Mouse (Mus musculus) bone marrow macrophage, adult 2 months (primary cell): Measurements from ENCODE around the gene Klhdc8a. TPM values are rescaled to one million over a fixed set of nuclear protein-coding genes. Genes with fewer than 3 reads are reported as not detected.

ENCODE experiments used
- H3K27ac ChIP-seq: 2 replicates; pipeline ENCODE4 v1.5.1; 2012; ENCODE audit warnings: low read depth, low read length; ENCODE audit not compliant: insufficient read depth
- H3K4me1 ChIP-seq: 2 replicates; pipeline ENCODE4 v1.6.1; 2012; ENCODE audit warnings: low read length; ENCODE audit not compliant: control insufficient read depth, insufficient read depth
- H3K4me3 ChIP-seq: 2 replicates; pipeline ENCODE4 v1.5.1; 2012; ENCODE audit warnings: mild to moderate bottlenecking, low read length, moderate library complexity; ENCODE audit not compliant: insufficient read depth
- CTCF ChIP-seq: IDR thresholded peaks from 2 replicates; pipeline ENCODE4 v1.5.1; 2012; ENCODE audit warnings: low read depth, mild to moderate bottlenecking, low read length, moderate library complexity
- POLR2A ChIP-seq: IDR thresholded peaks from 2 replicates; pipeline ENCODE4 v1.6.1; 2012; ENCODE audit warnings: mild to moderate bottlenecking, low read depth, low read length, borderline replicate concordance
- polyA plus RNA-seq: library from polyadenylated mRNA; stranded (reverse); fragments of >200 nt; gene quantifications from 2 replicates; pipeline ENCODE4 v1.2.4, GENCODE M21; 2012; ENCODE audit not compliant: missing spikeins, insufficient read depth, insufficient read length

Klhdc8a gene
- polyA plus RNA-seq, 1 experiment, result not detected

- H3K4me3 ChIP-seq, result peak overlapping the region; percentile 80
- peak overlapping the region; percentile 94 for H3K27ac ChIP-seq
- TF ChIP-seq CTCF, result no peak
- no peak for TF ChIP-seq POLR2A
- H3K4me1 ChIP-seq, result peaks cover 46% of the 10 kb centered on the region
These were observed 18.2 kb downstream of the Klhdc8a start for GRCm38 (mm10) chr1:132316625-132316994.

- Histone ChIP-seq H3K27ac (peak overlapping the region; percentile 94), H3K4me1 (peaks cover 40% of the 10 kb centered on the region), H3K4me3 (peak overlapping the region; percentile 80)
- TF ChIP-seq CTCF (no peak), POLR2A (no peak)
These were observed 19.0 kb downstream of the Klhdc8a start for GRCm38 (mm10) chr1:132317413-132317812.

GRCm38 (mm10) chr1:132317894-132318863 lies 19.8 kb downstream of the Klhdc8a start:
- Histone ChIP-seq H3K27ac (peak overlapping the region; percentile 94), H3K4me1 (peaks cover 42% of the 10 kb centered on the region), H3K4me3 (peak overlapping the region; percentile 80)
- TF ChIP-seq CTCF, result no peak
- no peak for TF ChIP-seq POLR2A

- TF ChIP-seq CTCF, result no peak
- no peak for TF ChIP-seq POLR2A
- H3K4me3 ChIP-seq, result peak overlapping the region; percentile 80
- peaks cover 40% of the 10 kb centered on the region for H3K4me1 ChIP-seq
- H3K27ac ChIP-seq, result peak overlapping the region; percentile 94
These were observed 20.8 kb downstream of the Klhdc8a start for GRCm38 (mm10) chr1:132319242-132319641.

- TF ChIP-seq POLR2A (no peak), CTCF (no peak)
- Histone ChIP-seq H3K4me1 (peaks cover 34% of the 10 kb centered on the region), H3K27ac (no peak overlapping the region), H3K4me3 (no peak overlapping the region)
These were observed 23.6 kb downstream of the Klhdc8a start for GRCm38 (mm10) chr1:132321821-132322580.

DNA sequence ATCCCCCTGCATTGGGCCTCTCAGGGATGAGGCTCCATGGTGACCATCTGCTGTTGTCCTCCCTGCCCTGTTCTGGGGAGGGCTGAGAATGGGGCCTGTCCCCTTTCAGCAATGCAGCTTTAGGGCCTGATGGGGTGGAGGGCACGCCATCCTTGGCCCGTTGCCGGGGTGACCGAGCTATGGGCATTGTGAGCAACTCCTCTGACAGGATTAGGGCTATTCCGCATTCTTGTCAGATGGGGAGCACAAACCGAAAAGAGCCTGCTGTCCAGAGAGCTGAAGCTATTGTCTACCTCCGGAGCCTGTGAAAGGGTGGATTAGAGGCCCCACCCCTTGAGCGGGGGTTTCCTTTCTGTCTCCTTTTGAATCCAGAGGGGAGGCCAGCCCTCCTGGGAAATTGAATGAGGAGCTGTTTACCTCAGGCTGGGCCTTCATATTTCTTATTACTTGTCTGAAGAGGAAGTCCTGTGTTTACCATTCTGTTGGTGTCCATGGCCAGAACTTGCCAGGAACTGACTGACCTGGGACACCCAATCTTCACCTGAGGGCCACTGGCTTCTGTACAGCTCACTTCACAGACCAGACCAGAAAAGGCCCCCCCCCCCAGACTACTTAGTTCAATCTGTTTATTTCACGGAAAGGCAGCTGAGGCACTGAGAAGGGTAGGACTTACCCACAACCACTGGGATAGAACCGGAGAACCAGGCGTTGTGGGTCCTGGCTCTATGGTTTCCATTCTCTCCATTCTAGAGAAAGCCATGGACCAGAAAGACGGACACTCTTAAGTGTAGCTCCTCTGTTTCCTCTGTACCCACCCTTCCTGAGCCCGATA lies 24.5 kb downstream of the Klhdc8a start:
- H3K4me3 ChIP-seq, result no peak overlapping the region
- TF ChIP-seq CTCF, result no peak
- TF ChIP-seq POLR2A, result no peak
- H3K27ac ChIP-seq, result no peak overlapping the region
- H3K4me1 ChIP-seq, result peaks cover 34% of the 10 kb centered on the region

GRCm38 (mm10) chr1:132326777-132327176 lies 28.4 kb downstream of the Klhdc8a start:
- Histone ChIP-seq H3K4me1 (peaks cover 15% of the 10 kb centered on the region), H3K4me3 (no peak overlapping the region), H3K27ac (no peak overlapping the region)
- TF ChIP-seq CTCF, result no peak
- no peak for TF ChIP-seq POLR2A

DNA sequence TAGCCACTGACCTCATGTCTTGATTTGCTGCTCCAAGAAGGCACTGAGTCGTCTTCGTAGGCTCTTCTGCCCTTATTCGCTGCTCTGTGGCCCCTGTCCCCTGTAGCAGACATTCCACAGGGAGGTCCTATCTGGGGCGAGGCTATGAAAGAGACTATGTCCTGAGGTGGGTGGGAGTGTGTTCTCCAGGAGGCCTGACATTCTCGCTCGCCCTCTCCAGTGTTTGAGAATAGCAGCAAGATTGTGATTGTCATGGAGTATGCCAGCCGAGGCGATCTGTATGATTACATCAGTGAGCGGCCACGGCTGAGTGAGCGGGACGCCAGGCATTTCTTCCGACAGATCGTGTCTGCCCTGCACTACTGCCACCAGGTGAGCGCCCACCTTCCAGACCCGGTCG lies 29.1 kb downstream of the Klhdc8a start:
- Histone ChIP-seq H3K27ac (no peak overlapping the region), H3K4me3 (no peak overlapping the region), H3K4me1 (peaks cover 12% of the 10 kb centered on the region)
- TF ChIP-seq CTCF, result no peak
- TF ChIP-seq POLR2A, result no peak

GRCm38 (mm10) chr1:132328565-132328964 lies 30.1 kb downstream of the Klhdc8a start:
- no peak for TF ChIP-seq POLR2A
- TF ChIP-seq CTCF, result no peak
- Histone ChIP-seq H3K4me1 (peaks cover 3% of the 10 kb centered on the region), H3K27ac (no peak overlapping the region), H3K4me3 (no peak overlapping the region)
